Mouse (Mus musculus) lung, adult 2 months (tissue): Measurements from ENCODE around the gene Ap1g2. TPM values are rescaled to one million over a fixed set of nuclear protein-coding genes. Genes with fewer than 3 reads are reported as not detected.
A peak's percentile ranks its signal among the peaks of the same experiment; 100 is the strongest.

ENCODE experiments used
- DNase-seq: peaks from one replicate; pipeline ENCODE4 v3.0.0; 2022
- H3K4me1 ChIP-seq: fragments of 200-500 bp; 2 replicates; pipeline ENCODE4 v1.6.1; 2011; ENCODE audit warnings: low read length; ENCODE audit not compliant: control insufficient read depth, insufficient read depth
- H3K4me3 ChIP-seq: fragments of 200-500 bp; replicated peaks from 2 replicates; pipeline ENCODE3; 2011; ENCODE audit warnings: low read depth, mild to moderate bottlenecking, control low read depth, low read length; ENCODE audit errors: extremely low read depth
- CTCF ChIP-seq: fragments of 200-500 bp; IDR thresholded peaks from 2 replicates; pipeline ENCODE4 v1.5.1; 2011; ENCODE audit warnings: mild to moderate bottlenecking, low read length, control low read depth; ENCODE audit not compliant: insufficient read depth
- POLR2A ChIP-seq: fragments of 200-500 bp; IDR thresholded peaks from 2 replicates; pipeline ENCODE4 v1.6.1; 2011; ENCODE audit warnings: low read depth, mild to moderate bottlenecking, control low read depth, low read length, borderline replicate concordance; ENCODE audit errors: extremely low read depth
- WGBS: fragments of 180-500 bp; shearing (Covaris S2); methylation state at CpG from one replicate; pipeline ENCODE4 v1.1.7; 2018; 5-methylcytosine and 5-hydroxymethylcytosine counted together
- polyA plus RNA-seq: library from polyadenylated mRNA; depleted of rRNA; stranded (reverse); fragments of >200 nt; gene quantifications from 2 replicates; pipeline ENCODE4 v1.2.3, GENCODE M21; 2012

The Ap1g2 gene
- polyA plus RNA-seq, 1 experiment: 30.8 TPM

DNA sequence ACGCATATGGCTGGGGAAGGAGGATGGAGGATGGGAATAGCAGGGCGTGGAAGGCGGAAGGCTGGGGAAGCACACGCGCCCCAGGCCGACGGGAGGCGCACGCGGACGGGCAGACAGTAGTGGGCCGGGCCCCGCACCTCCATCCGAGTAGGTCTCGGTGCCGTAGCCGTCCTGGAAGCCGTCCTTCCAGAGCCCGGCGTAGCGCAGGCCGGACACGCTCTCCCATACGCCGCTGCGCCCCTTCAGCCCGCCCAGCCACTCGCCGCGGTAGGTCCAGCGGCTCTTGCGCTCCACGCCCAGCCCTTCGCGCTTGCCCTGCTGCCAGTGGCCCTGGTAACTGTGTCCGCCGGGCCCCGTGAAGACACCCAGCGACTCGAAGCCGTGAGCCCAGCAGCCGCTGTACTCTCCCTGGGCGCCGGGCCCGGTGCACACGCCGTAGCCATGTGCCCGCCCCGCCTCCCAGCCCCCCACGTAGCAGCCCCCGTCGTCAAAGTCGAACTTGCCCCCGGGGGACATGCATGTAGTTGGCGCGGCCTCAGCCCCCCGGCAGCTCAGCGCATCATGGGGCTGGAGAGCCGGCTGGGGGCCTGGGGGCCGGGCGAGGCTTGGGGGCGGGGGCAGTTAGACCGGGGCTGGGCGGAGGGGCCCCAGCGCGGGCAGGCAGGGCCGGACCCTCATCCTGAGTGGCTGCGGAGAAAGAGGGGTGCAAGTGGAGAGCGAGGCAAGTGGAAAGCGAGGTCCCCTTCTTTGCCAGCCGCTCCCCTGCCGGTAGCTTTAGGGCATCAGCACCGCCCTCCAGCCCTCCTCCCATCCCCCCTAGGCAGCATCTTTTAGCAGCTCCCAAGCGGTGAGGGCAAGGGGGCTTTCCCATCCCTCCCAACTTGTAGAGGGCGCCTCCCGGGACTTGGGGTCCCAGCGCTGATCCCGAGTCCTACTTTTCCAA is 8.6 kb upstream of the Ap1g2 start:
- Histone ChIP-seq H3K4me1 (peaks cover 4% of the 10 kb centered on the region; the same call in 1 of the 2 replicates), H3K4me3 (peak overlapping the region; percentile 38)
- WGBS: 1% methylated on average over 75 of the region's 78 CpGs
- DNase-seq: peak; percentile 41
- no peak for TF ChIP-seq POLR2A
- TF ChIP-seq CTCF: no peak

GRCm38 (mm10) chr14:55113975-55114645 is 7.7 kb upstream of the Ap1g2 start:
- DNase-seq: peak; percentile 45
- 9% methylated on average over 26 of the region's 26 CpGs for WGBS
- Histone ChIP-seq H3K4me3 (no peak overlapping the region), H3K4me1 (peaks cover 4% of the 10 kb centered on the region; the same call in 1 of the 2 replicates)
- TF ChIP-seq CTCF (peak; percentile 19), POLR2A (no peak)

DNA sequence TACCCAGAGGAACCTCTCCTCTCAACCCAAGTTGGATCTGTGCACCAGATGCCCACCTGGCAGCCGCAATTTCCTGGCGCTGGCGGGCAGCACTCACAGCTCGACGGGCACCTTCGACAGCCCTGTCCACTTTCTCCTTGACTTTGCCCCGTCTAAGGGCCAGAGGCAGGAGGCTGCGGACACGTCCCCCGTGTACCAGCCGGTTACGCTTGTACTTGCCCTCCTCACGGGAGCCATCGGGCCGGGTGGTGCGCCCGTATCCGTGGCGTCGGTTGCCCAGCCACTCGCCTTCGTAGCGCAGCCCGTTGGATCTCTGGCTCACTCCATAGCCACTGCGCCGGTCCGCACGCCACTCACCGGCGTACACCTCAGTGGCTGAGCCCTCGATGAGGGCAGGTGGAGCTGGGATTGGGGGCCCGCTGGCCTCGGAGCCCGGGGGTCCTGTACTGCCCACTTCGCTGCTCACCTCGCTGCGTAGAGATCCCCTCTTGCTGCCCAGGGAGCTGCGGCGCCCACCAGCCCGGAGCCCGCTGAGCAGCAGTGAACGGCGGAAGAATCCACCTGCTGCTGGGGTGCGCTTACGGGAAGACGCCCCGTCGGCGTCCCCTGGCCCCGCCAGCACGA is 7.1 kb upstream of the Ap1g2 start:
- WGBS: 68% methylated on average over 51 of the region's 51 CpGs
- DNase-seq: no peak
- no peak for TF ChIP-seq CTCF
- Histone ChIP-seq H3K4me1 (peaks cover 4% of the 10 kb centered on the region; the same call in 1 of the 2 replicates), H3K4me3 (no peak overlapping the region)

- WGBS: 71% methylated on average over 2 of the region's 2 CpGs
- H3K4me3 ChIP-seq: no peak overlapping the region
- no peak for DNase-seq
Measured at GRCm38 (mm10) chr14:55111720-55112119, 5.3 kb upstream of the Ap1g2 start.

GRCm38 (mm10) chr14:55110076-55110475 is 3.7 kb upstream of the Ap1g2 start:
- TF ChIP-seq POLR2A (no peak), CTCF (no peak)
- no peak for DNase-seq
- H3K4me1 ChIP-seq: peaks cover 4% of the 10 kb centered on the region; the same call in 1 of the 2 replicates
- H3K4me3 ChIP-seq: no peak overlapping the region
- 21% methylated on average over 9 of the region's 9 CpGs for WGBS

More at GRCm38 (mm10) chr14:55111720-55112119, 5.3 kb upstream of the Ap1g2 start:
- TF ChIP-seq POLR2A: no peak
- TF ChIP-seq CTCF: no peak
- H3K4me1 ChIP-seq: peaks cover 4% of the 10 kb centered on the region; the same call in 1 of the 2 replicates

GRCm38 (mm10) chr14:55109048-55109873 is 2.9 kb upstream of the Ap1g2 start:
- no peak for DNase-seq
- no peak for TF ChIP-seq CTCF
- TF ChIP-seq POLR2A: no peak
- WGBS: 26% methylated on average over 21 of the region's 21 CpGs
- Histone ChIP-seq H3K4me3 (no peak overlapping the region), H3K4me1 (no peaks in the 10 kb centered on the region)

DNA sequence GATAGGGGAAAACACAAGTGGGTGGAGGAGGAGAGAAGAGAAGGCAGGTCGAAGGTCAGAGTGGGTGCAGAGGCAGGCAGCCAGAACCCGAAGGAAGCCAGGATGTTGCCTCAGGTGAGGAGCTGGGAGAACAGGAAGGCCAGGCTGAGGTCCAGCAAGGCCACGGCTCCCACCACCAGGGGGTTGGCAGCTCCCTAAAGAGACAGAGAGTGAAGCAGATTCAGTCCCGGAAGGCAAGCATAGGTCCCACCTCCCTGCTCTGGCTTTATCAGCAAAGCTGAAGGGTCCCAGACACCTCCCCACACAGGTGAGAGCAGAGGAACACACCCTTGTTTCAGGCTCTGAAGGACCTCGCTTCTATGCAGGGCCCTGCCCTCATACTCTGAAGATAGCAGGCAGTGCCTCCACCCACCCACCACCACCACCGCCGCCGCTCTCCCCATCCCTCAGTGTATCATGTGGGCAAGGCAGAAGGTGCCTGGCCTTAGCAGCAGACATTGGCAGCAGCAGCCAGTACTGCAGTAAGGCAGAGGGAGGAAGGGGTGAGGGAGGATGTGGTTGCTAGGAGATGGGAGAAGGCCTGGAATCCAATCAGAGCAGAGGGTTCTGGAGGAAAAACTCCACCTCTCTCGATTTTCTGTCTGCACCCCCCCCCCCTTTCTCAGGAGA is 1.9 kb upstream of the Ap1g2 start:
- Histone ChIP-seq H3K4me1 (no peaks in the 10 kb centered on the region), H3K4me3 (no peak overlapping the region)
- WGBS: 44% methylated on average over 9 of the region's 9 CpGs
- DNase-seq: no peak
- TF ChIP-seq CTCF (no peak), POLR2A (no peak)

DNA sequence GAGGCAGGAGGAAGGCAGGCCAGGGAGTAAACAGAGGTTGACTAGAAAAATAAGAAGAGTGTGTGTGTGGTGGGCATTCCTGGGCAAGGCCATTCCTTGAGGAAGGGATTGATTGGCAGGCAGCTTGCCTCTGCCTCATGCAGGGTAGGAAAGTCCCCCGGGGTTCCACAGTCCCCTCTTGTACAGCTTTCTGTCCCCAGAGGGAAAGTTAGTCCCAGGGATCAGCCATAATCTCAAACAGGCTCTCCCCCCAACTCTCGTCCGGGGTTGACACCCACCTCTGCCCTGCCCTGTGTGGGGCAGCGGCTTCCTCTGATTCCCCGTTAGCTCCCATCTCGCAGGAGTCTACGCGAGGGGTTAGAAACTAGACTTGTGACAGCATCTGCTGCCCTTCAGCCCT is 597 bp upstream of the Ap1g2 start:
- H3K4me3 ChIP-seq: no peak overlapping the region
- no peak for TF ChIP-seq CTCF
- TF ChIP-seq POLR2A: no peak
- 86% methylated on average over 8 of the region's 8 CpGs for WGBS
- no peak for DNase-seq
- H3K4me1 ChIP-seq: no peaks in the 10 kb centered on the region

DNA sequence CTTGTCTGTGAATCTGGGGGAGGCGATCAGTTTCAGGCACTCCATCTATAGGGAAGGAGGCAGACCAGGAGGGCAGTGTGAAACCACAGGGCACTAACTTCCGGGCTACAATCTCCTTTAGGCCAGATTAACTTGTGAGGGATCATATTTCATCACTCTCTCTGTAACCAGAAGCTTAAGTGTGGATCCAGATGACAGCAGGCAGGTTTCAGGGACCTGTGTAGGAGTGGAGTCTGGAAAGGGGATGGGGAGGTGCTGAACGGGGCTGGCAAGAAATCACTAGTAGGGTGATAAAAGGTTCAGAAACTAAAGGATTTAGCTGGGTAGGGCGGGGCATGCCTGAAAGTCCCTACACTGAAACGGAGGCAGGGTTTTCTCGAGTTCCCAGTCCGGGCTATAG is 1.0 kb downstream of the Ap1g2 start:
- Histone ChIP-seq H3K4me3 (no peak overlapping the region), H3K4me1 (no peaks in the 10 kb centered on the region)
- no peak for TF ChIP-seq CTCF
- no peak for DNase-seq
- WGBS: 20% methylated on average over 7 of the region's 7 CpGs
